ENCODE assay signal across 28 mouse cellular contexts in the genomic region with DNA sequence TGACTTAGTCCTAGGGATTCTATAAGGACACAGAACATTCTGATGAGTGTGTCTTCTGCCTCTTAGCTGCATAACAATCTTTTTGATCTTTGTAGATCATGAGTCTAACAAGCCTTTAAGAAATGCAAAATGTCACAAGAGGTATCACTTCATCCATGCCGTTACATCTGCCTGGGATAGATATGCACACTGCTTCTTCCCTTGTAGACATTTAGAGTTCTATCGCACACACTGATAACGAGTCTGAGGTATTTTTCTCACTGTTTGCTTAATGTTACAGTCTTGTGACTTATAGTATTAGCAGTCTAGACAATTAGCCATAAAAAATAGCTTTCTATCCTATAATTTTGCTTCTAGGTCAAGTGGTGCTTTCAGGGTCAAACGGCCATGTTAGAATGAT.
"Had no signal": no experiment of that assay in that cellular context is flagged by ENCODE, and none has a peak within 500 bp of the region (broad histone marks: within the 10 kb centered on the region; RNA-seq: fewer than 3 reads in every experiment).

No protein-coding gene starts in this region.

- H3K9ac ChIP-seq: limb, embryonic 12.5 days; limb, embryonic 13.5 days; limb, embryonic 15.5 days; liver, embryonic 12.5 days; liver, embryonic 13.5 days; liver, embryonic 14.5 days; liver, embryonic 15.5 days; liver, postnatal 0 days; lung, embryonic 14.5 days; lung, embryonic 15.5 days; midbrain, embryonic 12.5 days; midbrain, embryonic 13.5 days; midbrain, embryonic 15.5 days; neural tube, embryonic 12.5 days had no signal

- H3K27me3 ChIP-seq: limb, embryonic 12.5 days; limb, embryonic 13.5 days; limb, embryonic 15.5 days; liver, embryonic 12.5 days; liver, embryonic 13.5 days; liver, embryonic 15.5 days; lung, embryonic 15.5 days; megakaryocyte, embryonic 14.5 days; midbrain, embryonic 12.5 days; midbrain, embryonic 13.5 days; midbrain, embryonic 15.5 days; neural tube, embryonic 12.5 days had no signal

- DNase-seq: left cerebral cortex, postnatal 4 days; liver; liver, embryonic 13.5 days; liver, postnatal 0 days; lung, adult 18-20 months; lung, adult 2 months; lung, embryonic 14.5 days; lung, postnatal 10 days; lung, postnatal 14 days; lung, postnatal 36 days; lung, postnatal 4 days; midbrain, embryonic 14.5 days had no signal

- H3K9me3 ChIP-seq: limb, embryonic 10.5 days; limb, embryonic 12.5 days; limb, embryonic 13.5 days; limb, embryonic 15.5 days; liver, embryonic 12.5 days; liver, embryonic 13.5 days; liver, embryonic 15.5 days; lung, embryonic 15.5 days; megakaryocyte, embryonic 14.5 days; midbrain, embryonic 10.5 days; midbrain, embryonic 12.5 days; midbrain, embryonic 13.5 days; midbrain, embryonic 15.5 days; neural tube, embryonic 12.5 days had no signal

- H3K4me1 ChIP-seq: limb, embryonic 10.5 days; limb, embryonic 12.5 days; limb, embryonic 13.5 days; limb, embryonic 15.5 days; liver, embryonic 12.5 days; liver, embryonic 13.5 days; liver, embryonic 15.5 days; lung, embryonic 15.5 days; megakaryocyte, embryonic 14.5 days; midbrain, embryonic 10.5 days; midbrain, embryonic 12.5 days; midbrain, embryonic 13.5 days; midbrain, embryonic 15.5 days; neural tube, embryonic 12.5 days had no signal

- H3K27ac ChIP-seq: limb, embryonic 10.5 days; limb, embryonic 12.5 days; limb, embryonic 13.5 days; limb, embryonic 15.5 days; liver, embryonic 12.5 days; liver, embryonic 13.5 days; liver, embryonic 14.5 days; liver, embryonic 15.5 days; lung, embryonic 15.5 days; macrophage; midbrain, embryonic 10.5 days; midbrain, embryonic 12.5 days; midbrain, embryonic 13.5 days; midbrain, embryonic 15.5 days; neural tube, embryonic 12.5 days had no signal

- H3K4me3 ChIP-seq: limb, embryonic 10.5 days; limb, embryonic 12.5 days; limb, embryonic 13.5 days; limb, embryonic 15.5 days; liver, embryonic 12.5 days; liver, embryonic 13.5 days; liver, embryonic 15.5 days; lung, embryonic 15.5 days; megakaryocyte, embryonic 14.5 days; midbrain, embryonic 10.5 days; midbrain, embryonic 12.5 days; midbrain, embryonic 13.5 days; midbrain, embryonic 15.5 days; myocyte; neural tube, embryonic 12.5 days had no signal

- H3K36me3 ChIP-seq: limb, embryonic 10.5 days; limb, embryonic 12.5 days; limb, embryonic 13.5 days; limb, embryonic 15.5 days; liver, embryonic 12.5 days; liver, embryonic 13.5 days; liver, embryonic 15.5 days; lung, embryonic 15.5 days; midbrain, embryonic 10.5 days; midbrain, embryonic 12.5 days; midbrain, embryonic 13.5 days; midbrain, embryonic 15.5 days; neural tube, embryonic 12.5 days had no signal
